Mouse (Mus musculus) kidney, adult 2 months (tissue): ENCODE measurements around the gene Dcdc2b. TPM values are rescaled to one million over a fixed set of nuclear protein-coding genes. Genes with fewer than 3 reads are reported as not detected.

Experiments
- DNase-seq: peaks from one replicate; pipeline ENCODE4 v3.0.0; 2021
- H3K27ac ChIP-seq: fragments of 200-500 bp; 2 replicates; pipeline ENCODE4 v1.5.1; 2012; ENCODE audit warnings: low read depth, low read length, control low read depth, inconsistent platforms; ENCODE audit not compliant: insufficient read depth
- H3K27me3 ChIP-seq: fragments of 200-500 bp; replicated peaks from 2 replicates; pipeline ENCODE4 v1.6.1; 2012; ENCODE audit warnings: mild to moderate bottlenecking, moderate library complexity, low read length, inconsistent platforms; ENCODE audit not compliant: control insufficient read depth, insufficient read depth
- H3K36me3 ChIP-seq: fragments of 200-500 bp; 2 replicates; pipeline ENCODE4 v1.6.1; 2012; ENCODE audit warnings: mild to moderate bottlenecking, moderate library complexity, low read length, inconsistent platforms; ENCODE audit not compliant: control insufficient read depth, insufficient read depth
- H3K4me1 ChIP-seq: fragments of 200-500 bp; 2 replicates; pipeline ENCODE4 v1.6.1; 2011; ENCODE audit warnings: low read length; ENCODE audit not compliant: control insufficient read depth, insufficient read depth
- H3K4me3 ChIP-seq: fragments of 200-500 bp; 2 replicates; pipeline ENCODE4 v1.5.1; 2011; ENCODE audit warnings: mild to moderate bottlenecking, low read depth, low read length, control low read depth; ENCODE audit not compliant: insufficient read depth
- CTCF ChIP-seq: fragments of 200-500 bp; conservative IDR thresholded peaks from 2 replicates; pipeline ENCODE4 v1.5.1; 2011; ENCODE audit warnings: low read depth, mild to moderate bottlenecking, control low read depth, low read length, moderate library complexity, mixed read lengths; ENCODE audit not compliant: insufficient read depth, insufficient read length
- POLR2A ChIP-seq: fragments of 200-500 bp; IDR thresholded peaks from one replicate; pipeline ENCODE4 v1.6.1; 2011; ENCODE audit warnings: low read depth, low read length, control low read depth
- WGBS: fragments of 180-500 bp; shearing (Covaris S2); methylation state at CpG from one replicate; pipeline ENCODE4 v1.1.7; 2018; 5-methylcytosine and 5-hydroxymethylcytosine counted together
- polyA plus RNA-seq: library from polyadenylated mRNA; depleted of rRNA; stranded (reverse); fragments of >200 nt; gene quantifications from 2 replicates; pipeline ENCODE4 v1.2.3, GENCODE M21; 2012; rRNA removed

Dcdc2b gene
- polyA plus RNA-seq, 1 experiment = 2.2 TPM

DNA sequence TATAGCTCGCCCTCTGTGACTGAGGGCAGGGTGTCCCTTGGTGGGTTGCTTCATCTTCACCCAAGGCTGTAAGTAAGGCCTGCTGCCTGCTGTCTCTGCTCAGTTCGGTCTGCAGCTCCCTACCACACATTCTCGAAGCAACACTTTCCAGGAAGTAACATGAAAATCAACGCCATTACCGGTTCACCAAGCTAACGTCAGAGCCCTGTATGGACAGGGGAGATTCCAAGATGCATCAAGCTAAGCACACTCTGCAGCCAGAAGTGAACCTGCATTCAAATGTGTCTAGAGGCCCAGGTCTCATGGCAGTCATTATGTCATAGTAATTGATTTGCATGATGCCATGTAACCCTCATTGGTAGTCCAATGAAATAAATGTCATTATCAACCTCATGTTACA, 44.0 kb downstream of the Dcdc2b start:
- H3K27ac ChIP-seq = no peak overlapping the region
- H3K4me1 ChIP-seq = no peaks in the 10 kb centered on the region
- TF ChIP-seq CTCF (no peak), POLR2A (no peak)
- WGBS = 88% methylated on average over 6 of the region's 6 CpGs
- H3K27me3 ChIP-seq = no peaks in the 10 kb centered on the region
- H3K36me3 ChIP-seq = no peaks in the 10 kb centered on the region
- DNase-seq = no peak
- H3K4me3 ChIP-seq = no peak overlapping the region

DNA sequence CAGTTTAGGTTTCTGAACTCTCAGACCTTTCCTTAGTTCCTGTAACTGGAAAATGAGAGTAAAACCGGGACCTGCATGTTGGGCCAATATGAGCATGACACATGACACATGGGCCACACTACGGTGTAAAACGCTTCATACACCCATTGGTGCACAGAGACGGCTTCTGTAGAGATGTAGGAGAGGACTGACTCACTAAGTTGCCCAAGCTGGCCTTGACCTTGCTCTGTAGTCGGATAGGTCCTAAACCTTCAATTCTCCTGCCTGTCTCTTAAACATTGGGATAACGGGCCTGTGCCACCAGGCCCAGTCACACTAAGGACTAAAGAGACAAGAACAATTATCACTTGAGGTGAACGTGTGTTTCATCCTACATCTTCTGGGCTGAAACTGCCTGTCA, 45.7 kb downstream of the Dcdc2b start:
- Histone ChIP-seq H3K4me1 (no peaks in the 10 kb centered on the region), H3K27ac (no peak overlapping the region), H3K27me3 (no peaks in the 10 kb centered on the region), H3K36me3 (no peaks in the 10 kb centered on the region), H3K4me3 (no peak overlapping the region)
- DNase-seq = no peak
- WGBS = 92% methylated on average over 7 of the region's 7 CpGs
- TF ChIP-seq POLR2A (no peak), CTCF (no peak)

DNA sequence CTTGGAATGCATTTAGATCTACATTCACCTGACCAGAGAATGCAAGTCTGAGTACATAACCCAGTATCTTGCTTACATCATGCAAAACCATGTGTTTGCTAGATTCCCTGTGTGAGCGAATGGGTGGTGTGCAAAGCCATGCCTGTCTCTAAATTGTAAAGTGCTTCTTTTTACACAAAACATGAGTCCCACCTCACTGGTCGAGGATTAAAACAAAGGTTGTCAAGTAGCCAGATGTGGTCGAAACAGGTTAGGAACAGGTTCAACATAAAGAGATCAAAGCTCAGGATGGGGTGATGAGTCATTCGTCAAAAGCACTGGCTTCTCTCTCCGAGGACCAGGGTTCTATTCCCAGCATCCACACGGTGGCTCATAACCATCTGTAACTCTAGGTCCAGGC, 48.9 kb downstream of the Dcdc2b start:
- H3K36me3 ChIP-seq = no peaks in the 10 kb centered on the region
- H3K4me1 ChIP-seq = no peaks in the 10 kb centered on the region
- WGBS = 87% methylated on average over 6 of the region's 6 CpGs
- H3K27me3 ChIP-seq = no peaks in the 10 kb centered on the region
- TF ChIP-seq POLR2A (no peak), CTCF (no peak)
- no peak overlapping the region for H3K4me3 ChIP-seq
- no peak for DNase-seq
- no peak overlapping the region for H3K27ac ChIP-seq

DNA sequence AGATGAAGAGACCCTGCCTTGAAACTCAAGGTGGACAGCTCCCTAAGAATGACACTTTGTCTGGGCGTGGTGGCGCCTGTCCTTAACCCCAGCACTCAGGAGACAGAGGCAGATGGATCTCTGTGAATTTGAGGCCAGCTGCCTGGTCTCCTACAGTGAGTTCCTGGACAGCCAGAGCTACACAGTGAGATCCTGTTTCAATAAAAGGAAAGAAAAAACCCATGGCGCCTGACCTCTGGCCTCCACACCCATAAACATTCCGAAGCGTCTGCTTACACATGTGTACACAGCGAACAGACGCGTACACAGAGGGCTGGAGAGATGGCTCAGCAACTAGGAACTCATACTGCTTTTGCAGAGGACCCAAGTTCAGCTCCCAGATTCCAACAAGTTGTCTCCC, 50.3 kb downstream of the Dcdc2b start:
- Histone ChIP-seq H3K4me3 (no peak overlapping the region), H3K4me1 (no peaks in the 10 kb centered on the region), H3K36me3 (no peaks in the 10 kb centered on the region), H3K27ac (no peak overlapping the region), H3K27me3 (no peaks in the 10 kb centered on the region)
- DNase-seq = no peak
- TF ChIP-seq POLR2A (no peak), CTCF (no peak)
- 52% methylated on average over 8 of the region's 8 CpGs for WGBS

DNA sequence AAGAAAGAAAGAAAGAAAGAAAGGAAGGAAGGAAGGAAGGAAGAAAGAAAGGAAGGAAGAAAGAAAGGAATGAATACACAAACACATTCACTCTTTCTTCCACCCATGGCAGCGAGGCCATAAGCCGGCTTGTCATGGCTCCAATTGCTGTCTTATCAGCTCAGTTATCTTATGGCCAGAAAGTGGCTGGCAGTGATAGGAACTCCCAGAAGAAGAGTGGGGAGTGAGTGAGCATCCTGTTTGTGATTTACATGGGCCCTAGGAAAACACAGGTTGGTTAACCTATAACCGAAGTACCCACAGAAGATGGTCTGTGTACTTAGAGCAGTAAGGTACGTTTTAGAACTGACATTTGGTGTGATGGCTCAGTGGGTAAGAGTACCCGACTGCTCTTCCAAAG, 52.9 kb downstream of the Dcdc2b start:
- H3K27ac ChIP-seq = no peak overlapping the region
- H3K27me3 ChIP-seq = no peaks in the 10 kb centered on the region
- no peak for DNase-seq
- WGBS = 75% methylated on average over 5 of the region's 5 CpGs
- H3K36me3 ChIP-seq = no peaks in the 10 kb centered on the region
- H3K4me1 ChIP-seq = peaks cover 4% of the 10 kb centered on the region; the same call in 1 of the 2 replicates
- no peak overlapping the region for H3K4me3 ChIP-seq
- TF ChIP-seq CTCF (no peak), POLR2A (no peak)

Other genes with a start within 250 kb of the Dcdc2b start
- gene Zbtb8a, start 236.1 kb downstream of the Dcdc2b start, polyA plus RNA-seq = 4.9 and 5.4 TPM in 2 replicates
- gene Zbtb8b, start 173.4 kb downstream of the Dcdc2b start, polyA plus RNA-seq = 0.58 and 0.64 TPM in 2 replicates
- gene Bsdc1, start 152.7 kb downstream of the Dcdc2b start, polyA plus RNA-seq = 25.3 and 28.7 TPM in 2 replicates
- 0.10 TPM in 1 of 2 replicates, not detected in the other for gene Tssk3, start 123.2 kb downstream of the Dcdc2b start, polyA plus RNA-seq
- gene Fam229a, start 123.1 kb downstream of the Dcdc2b start, polyA plus RNA-seq = 0.94 and 1.1 TPM in 2 replicates
- gene Marcksl1, start 100.7 kb downstream of the Dcdc2b start, polyA plus RNA-seq = 20.3 and 26.5 TPM in 2 replicates
- gene Hdac1, start 71.5 kb downstream of the Dcdc2b start, polyA plus RNA-seq = 35.4 and 41.6 TPM in 2 replicates
- 2.3 and 12.7 TPM in 2 replicates for gene Lck, start 40.6 kb downstream of the Dcdc2b start, polyA plus RNA-seq
- gene Fam167b, start 35.7 kb downstream of the Dcdc2b start, polyA plus RNA-seq = 24.6 and 27.2 TPM in 2 replicates
- 311 TPM in 2 replicates for gene Eif3i, start 13.6 kb downstream of the Dcdc2b start, polyA plus RNA-seq
- 160 and 162 TPM in 2 replicates for gene Tmem234, start 13.6 kb downstream of the Dcdc2b start, polyA plus RNA-seq
- gene Iqcc, start 4.8 kb upstream of the Dcdc2b start, polyA plus RNA-seq = 66.5 and 67.4 TPM in 2 replicates
- gene Ccdc28b, start 9.7 kb upstream of the Dcdc2b start, polyA plus RNA-seq = 16.2 and 20.8 TPM in 2 replicates
- 22.7 and 24.3 TPM in 2 replicates for gene Txlna, start 26.8 kb upstream of the Dcdc2b start, polyA plus RNA-seq
- 35.0 and 39.0 TPM in 2 replicates for gene Kpna6, start 58.5 kb upstream of the Dcdc2b start, polyA plus RNA-seq
- 28.5 and 34.0 TPM in 2 replicates for gene Tmem39b, start 82.6 kb upstream of the Dcdc2b start, polyA plus RNA-seq
- gene Khdrbs1, start 128.0 kb upstream of the Dcdc2b start, polyA plus RNA-seq = 16.0 TPM in 2 replicates
- 29.9 and 41.5 TPM in 2 replicates for gene Ptp4a2, start 197.0 kb upstream of the Dcdc2b start, polyA plus RNA-seq